Mouse (Mus musculus) limb, embryonic 11.5 days (tissue): Measurements from ENCODE around the gene Ap2b1. TPM values are rescaled to one million over a fixed set of nuclear protein-coding genes. Genes with fewer than 3 reads are reported as not detected.

ENCODE experiments used
- ATAC-seq: fragments of 200-750 bp; cut with Nextera tagmentation; 2 replicates; pipeline ENCODE4 v1.8.0; 2017; ENCODE audit warnings: low read depth; ENCODE audit not compliant: insufficient number of reproducible peaks, low FRiP score, low TSS enrichment
- DNase-seq: peaks from one replicate; pipeline ENCODE4 v3.0.0-alpha.2; 2015; ENCODE audit warnings: low spot score
- H3K27ac ChIP-seq: fragments of 300-500 bp; sonication (generic); replicated peaks from 2 replicates; pipeline ENCODE4 v1.5.1; 2014; ENCODE audit warnings: low read depth, mild to moderate bottlenecking, low read length
- H3K27me3 ChIP-seq: fragments of 300-500 bp; sonication (generic); 2 replicates; pipeline ENCODE4 v1.6.1; 2014; ENCODE audit warnings: mild to moderate bottlenecking, low read length, mixed read lengths; ENCODE audit not compliant: control insufficient read depth, insufficient read depth
- H3K36me3 ChIP-seq: fragments of 300-500 bp; sonication (generic); 2 replicates; pipeline ENCODE4 v1.6.1; 2014; ENCODE audit warnings: mild to moderate bottlenecking, low read length, moderate library complexity, mixed read lengths; ENCODE audit not compliant: control insufficient read depth, insufficient read depth
- H3K4me1 ChIP-seq: fragments of 300-500 bp; sonication (generic); 2 replicates; pipeline ENCODE4 v1.6.1; 2014; ENCODE audit warnings: low read length, mixed read lengths; ENCODE audit not compliant: control insufficient read depth, insufficient read depth
- H3K4me2 ChIP-seq: fragments of 300-500 bp; sonication (generic); 2 replicates; pipeline ENCODE4 v1.6.1; 2014; ENCODE audit warnings: low read depth, mild to moderate bottlenecking, moderate library complexity; ENCODE audit not compliant: severe bottlenecking
- H3K4me3 ChIP-seq: fragments of 300-500 bp; sonication (generic); 2 replicates; pipeline ENCODE4 v1.5.1; 2014; ENCODE audit warnings: low read depth, low read length
- H3K9ac ChIP-seq: fragments of 300-500 bp; sonication (generic); 2 replicates; pipeline ENCODE4 v1.6.1; 2014; ENCODE audit warnings: mild to moderate bottlenecking, low read length
- H3K9me3 ChIP-seq: fragments of 300-500 bp; sonication (generic); 2 replicates; pipeline ENCODE4 v1.6.1; 2016; ENCODE audit warnings: low read length; ENCODE audit not compliant: control insufficient read depth
- WGBS: fragments of 180-500 bp; shearing (Covaris S2); extraction: QIAGEN DNeasy Blood & Tissue Kit; methylation state at CpG from one replicate; pipeline ENCODE4 v1.1.7; 2014; 5-methylcytosine and 5-hydroxymethylcytosine counted together
- polyA plus RNA-seq: library from polyadenylated mRNA; unstranded; fragments of >200 nt; fragmentation: Nextera tagmentation; extraction: Ambion mirVana; gene quantifications from 2 replicates; pipeline ENCODE4 v1.2.1, GENCODE M21; 2014

Ap2b1 gene
- polyA plus RNA-seq, 1 experiment from 2014 or later = 72.1 TPM

- Histone ChIP-seq H3K9me3 (no peaks in the 10 kb centered on the region), H3K27ac (no peak overlapping the region), H3K4me3 (no peak overlapping the region), H3K9ac (no peak overlapping the region), H3K4me1 (no peaks in the 10 kb centered on the region), H3K36me3 (peaks cover 20% of the 10 kb centered on the region; the same call in 1 of the 2 replicates), H3K4me2 (no peak overlapping the region), H3K27me3 (no peaks in the 10 kb centered on the region)
- DNase-seq (no peak), ATAC-seq (no peak)
- 90% methylated on average over 3 of the region's 3 CpGs for WGBS
These were observed 43.0 kb downstream of the Ap2b1 start for GRCm38 (mm10) chr11:83341716-83342245.

GRCm38 (mm10) chr11:83355428-83355827, 56.6 kb downstream of the Ap2b1 start:
- peaks cover 4% of the 10 kb centered on the region; the same call in 1 of the 2 replicates for H3K36me3 ChIP-seq
- no peak overlapping the region for H3K9ac ChIP-seq
- no peaks in the 10 kb centered on the region for H3K4me1 ChIP-seq
- DNase-seq (no peak), ATAC-seq (no peak)
- 89% methylated on average over 5 of the region's 5 CpGs for WGBS
- H3K4me3 ChIP-seq = no peak overlapping the region
- H3K27me3 ChIP-seq = no peaks in the 10 kb centered on the region
- no peak overlapping the region for H3K4me2 ChIP-seq
- H3K27ac ChIP-seq = no peak overlapping the region
- no peaks in the 10 kb centered on the region for H3K9me3 ChIP-seq

GRCm38 (mm10) chr11:83357421-83357820, 58.6 kb downstream of the Ap2b1 start:
- no peaks in the 10 kb centered on the region for H3K4me1 ChIP-seq
- no peak overlapping the region for H3K27ac ChIP-seq
- no peak overlapping the region for H3K4me2 ChIP-seq
- no peaks in the 10 kb centered on the region for H3K27me3 ChIP-seq
- ATAC-seq (no peak), DNase-seq (peak; percentile 28)
- H3K9me3 ChIP-seq = no peaks in the 10 kb centered on the region
- 80% methylated on average over 3 of the region's 3 CpGs for WGBS
- no peak overlapping the region for H3K4me3 ChIP-seq
- no peak overlapping the region for H3K9ac ChIP-seq
- H3K36me3 ChIP-seq = peaks cover 2% of the 10 kb centered on the region; the same call in 1 of the 2 replicates

- H3K4me2 ChIP-seq = no peak overlapping the region
- 89% methylated on average over 6 of the region's 6 CpGs for WGBS
- no peaks in the 10 kb centered on the region for H3K9me3 ChIP-seq
- H3K4me3 ChIP-seq = no peak overlapping the region
- no peak overlapping the region for H3K9ac ChIP-seq
- DNase-seq (no peak), ATAC-seq (no peak)
- H3K27me3 ChIP-seq = no peaks in the 10 kb centered on the region
- H3K27ac ChIP-seq = no peak overlapping the region
- H3K4me1 ChIP-seq = no peaks in the 10 kb centered on the region
- H3K36me3 ChIP-seq = peaks cover 7% of the 10 kb centered on the region; the same call in 1 of the 2 replicates
These were observed 65.8 kb downstream of the Ap2b1 start for GRCm38 (mm10) chr11:83364656-83365055.

GRCm38 (mm10) chr11:83371267-83371666, 72.4 kb downstream of the Ap2b1 start:
- 85% methylated on average over 4 of the region's 4 CpGs for WGBS
- Histone ChIP-seq H3K9ac (no peak overlapping the region), H3K4me2 (no peak overlapping the region), H3K36me3 (no peaks in the 10 kb centered on the region; the same call in 1 of the 2 replicates), H3K27ac (no peak overlapping the region), H3K4me1 (no peaks in the 10 kb centered on the region), H3K27me3 (no peaks in the 10 kb centered on the region), H3K4me3 (no peak overlapping the region), H3K9me3 (no peaks in the 10 kb centered on the region)
- DNase-seq = no peak
- no peak for ATAC-seq

GRCm38 (mm10) chr11:83379745-83380341, 81.0 kb downstream of the Ap2b1 start:
- Histone ChIP-seq H3K9me3 (no peaks in the 10 kb centered on the region), H3K4me1 (no peaks in the 10 kb centered on the region), H3K4me3 (no peak overlapping the region), H3K4me2 (no peak overlapping the region), H3K36me3 (peaks cover 3% of the 10 kb centered on the region; the same call in 1 of the 2 replicates), H3K9ac (no peak overlapping the region), H3K27me3 (no peaks in the 10 kb centered on the region), H3K27ac (no peak overlapping the region)
- 59% methylated on average over 7 of the region's 7 CpGs for WGBS
- no peak for DNase-seq
- ATAC-seq = no peak

- Histone ChIP-seq H3K4me3 (no peak overlapping the region), H3K9me3 (no peaks in the 10 kb centered on the region), H3K27ac (no peak overlapping the region), H3K36me3 (peaks cover under 1% of the 10 kb centered on the region; the same call in 1 of the 2 replicates), H3K4me2 (no peak overlapping the region), H3K9ac (no peak overlapping the region), H3K4me1 (no peaks in the 10 kb centered on the region), H3K27me3 (no peaks in the 10 kb centered on the region)
- ATAC-seq (no peak), DNase-seq (no peak)
- 69% methylated on average over 9 of the region's 9 CpGs for WGBS
These were observed 84.2 kb downstream of the Ap2b1 start for GRCm38 (mm10) chr11:83382876-83383531.

- Histone ChIP-seq H3K27ac (no peak overlapping the region), H3K27me3 (no peaks in the 10 kb centered on the region), H3K4me1 (no peaks in the 10 kb centered on the region), H3K4me2 (no peak overlapping the region), H3K9me3 (no peaks in the 10 kb centered on the region), H3K9ac (no peak overlapping the region), H3K36me3 (no peaks in the 10 kb centered on the region; the same call in 1 of the 2 replicates), H3K4me3 (no peak overlapping the region)
- DNase-seq = no peak
- WGBS = 83% methylated on average over 1 of the region's 1 CpGs
- ATAC-seq = no peak
These were observed 84.7 kb downstream of the Ap2b1 start for GRCm38 (mm10) chr11:83383532-83383887.
